9 mouse cellular contexts compared by ENCODE assay signal in genomic region chr4:34887295-34887694, GRCm38 (mm10). TPM values are rescaled to one million over a fixed set of nuclear protein-coding genes. Genes with fewer than 3 reads are reported as not detected.
DNase-seq lines count a peak whose midpoint lies in the region; ATAC-seq and TF ChIP-seq lines count a peak whose summit lies in the region.
"Had no signal": no experiment of that assay in that cellular context is flagged by ENCODE, and none has a peak within 500 bp of the region (broad histone marks: within the 10 kb centered on the region; RNA-seq: fewer than 3 reads in every experiment).

No protein-coding gene starts in this region.

- TF ChIP-seq EP300 in lung, postnatal 0 days (IDR thresholded peaks at IDR 0.05): no peak

- intact Hi-C loops in left cerebral cortex, postnatal 10 days (cut with DNase I): no loop called here

- no peak for TF ChIP-seq CTCF in lung, postnatal 0 days (IDR thresholded peaks at IDR 0.05)
- no peak for TF ChIP-seq CTCF in embryonic fibroblast, embryonic 13.5 days (IDR thresholded peaks at IDR 0.05; ENCODE audit: borderline replicate concordance, insufficient read depth, low read length)
- no peak for TF ChIP-seq CTCF in small intestine, adult 2 months (IDR thresholded peaks at IDR 0.05; ENCODE audit: extremely low read depth, insufficient read length, insufficient replicate concordance, low read depth, low read length)

- no peaks in the 10 kb centered on the region for H3K27me3 ChIP-seq in lung, postnatal 0 days (replicated peaks; ENCODE audit: insufficient read depth, low read length)
- H3K27me3 ChIP-seq in limb, embryonic 11.5 days (ENCODE audit: control insufficient read depth, insufficient read depth, low read length): peaks cover 8% of the 10 kb centered on the region; the same call in 1 of the 2 replicates
- no peaks in the 10 kb centered on the region for H3K27me3 ChIP-seq in small intestine, adult 2 months (ENCODE audit: control insufficient read depth, insufficient read depth, low read length)

- peaks cover 9% of the 10 kb centered on the region; the same call in 1 of the 2 replicates for H3K4me1 ChIP-seq in lung, postnatal 0 days (ENCODE audit: insufficient read depth, low read depth, low read length)
- H3K4me1 ChIP-seq in embryonic fibroblast, embryonic 13.5 days (ENCODE audit: control insufficient read depth, insufficient read depth, low read length): peaks cover 3% of the 10 kb centered on the region; the same call in 1 of the 2 replicates
- no peaks in the 10 kb centered on the region for H3K4me1 ChIP-seq in limb, embryonic 11.5 days (ENCODE audit: control insufficient read depth, insufficient read depth, low read length)
- H3K4me1 ChIP-seq in small intestine, adult 2 months (ENCODE audit: control insufficient read depth, insufficient read depth, insufficient read length, low read length): peaks cover 14% of the 10 kb centered on the region

- no peak overlapping the region; the same call in 1 of the 2 replicates for H3K9ac ChIP-seq in lung, postnatal 0 days (replicated peaks; ENCODE audit: low read depth)
- H3K9ac ChIP-seq in limb, embryonic 11.5 days (ENCODE audit: low read length): no peak overlapping the region; the same call in 1 of the 2 replicates

- H3K4me2 ChIP-seq in lung, postnatal 0 days (replicated peaks; ENCODE audit: low read depth, low read length): peak overlapping the region; percentile 78
- peak overlapping the region; percentile 77 for H3K4me2 ChIP-seq in limb, embryonic 11.5 days (ENCODE audit: low read depth, severe bottlenecking)

- H3K9me3 ChIP-seq in lung, postnatal 0 days (ENCODE audit: low read length): no peaks in the 10 kb centered on the region
- H3K9me3 ChIP-seq in limb, embryonic 11.5 days (ENCODE audit: control insufficient read depth, low read length): no peaks in the 10 kb centered on the region

- H3K4me3 ChIP-seq in lung, postnatal 0 days (ENCODE audit: low read depth, low read length): peak overlapping the region; percentile 69
- peak overlapping the region; percentile 70 for H3K4me3 ChIP-seq in embryonic fibroblast, embryonic 13.5 days (ENCODE audit: insufficient read depth, low read length)
- peak overlapping the region; percentile 59; the same call in 1 of the 2 replicates for H3K4me3 ChIP-seq in limb, embryonic 11.5 days (ENCODE audit: low read depth, low read length)
- peak overlapping the region; percentile 98; the same call in 1 of the 2 replicates for H3K4me3 ChIP-seq in small intestine, adult 2 months (ENCODE audit: low read depth, low read length)

- H3K36me3 ChIP-seq in lung, postnatal 0 days (ENCODE audit: insufficient read depth, low read length): no peaks in the 10 kb centered on the region
- no peaks in the 10 kb centered on the region for H3K36me3 ChIP-seq in limb, embryonic 11.5 days (ENCODE audit: control insufficient read depth, insufficient read depth, low read length)
- no peaks in the 10 kb centered on the region for H3K36me3 ChIP-seq in small intestine, adult 2 months (ENCODE audit: control insufficient read depth, insufficient read depth, low read length)

- DNase-seq in lung, postnatal 0 days (ENCODE audit: low spot score): no peak
- DNase-seq in lung, postnatal 14 days: no peak
- DNase-seq in limb, embryonic 11.5 days (ENCODE audit: low spot score): no peak
- DNase-seq in left cerebral cortex, postnatal 10 days (ENCODE audit: extremely low spot score in 1 of 2, low spot score in 2 of 2): no peak
- no peak for DNase-seq in thymus, adult 18-20 months
- no peak for DNase-seq in left cerebral cortex, adult 9 months (ENCODE audit: low spot score in 2 of 2)

- ATAC-seq in lung, postnatal 0 days: no peak
- ATAC-seq in limb, embryonic 11.5 days (ENCODE audit: insufficient number of reproducible peaks, low FRiP score, low TSS enrichment, low read depth): no peak

- 19% methylated on average over 7 of the region's 7 CpGs for WGBS in lung, postnatal 0 days
- WGBS in limb, embryonic 11.5 days: 10% methylated on average over 7 of the region's 7 CpGs
- 6% methylated on average over 7 of the region's 7 CpGs for WGBS in small intestine, adult 2 months

- 0 out of 2 replicates have a peak, but pooled peaks have one; percentile 12 for TF ChIP-seq POLR2A in embryonic fibroblast, embryonic 13.5 days (IDR thresholded peaks at IDR 0.05; ENCODE audit: low read depth, low read length)
- TF ChIP-seq POLR2A in small intestine, adult 2 months (IDR thresholded peaks at IDR 0.05; ENCODE audit: low read depth, low read length): no peak

- H3K27ac ChIP-seq in lung, postnatal 0 days (ENCODE audit: low read length): peak overlapping the region; percentile 78; the same call in 1 of the 2 replicates
- peak overlapping the region; percentile 72 for H3K27ac ChIP-seq in embryonic fibroblast, embryonic 13.5 days (ENCODE audit: insufficient read depth, low read length)
- no peak overlapping the region for H3K27ac ChIP-seq in limb, embryonic 11.5 days (replicated peaks; ENCODE audit: low read depth, low read length)
- H3K27ac ChIP-seq in small intestine, adult 2 months (ENCODE audit: insufficient read depth, low read depth, low read length): 0 out of 2 replicates have a peak overlapping the region, but pooled peaks have one; percentile 86

RNA-seq across cellular contexts. Expression of gene Zfp292, which starts 4.5 kb away (rescaled TPM):
- 9.0 and 10.3 TPM in 2 replicates for polyA plus RNA-seq in lung, postnatal 0 days (2015; fragmentation: Nextera tagmentation; extraction: Ambion mirVana)
- polyA plus RNA-seq in embryonic fibroblast, embryonic 13.5 days (2011; ENCODE audit: insufficient read length, low read depth, missing spikeins): 16.6 and 21.7 TPM in 2 replicates
- polyA plus RNA-seq in limb, embryonic 11.5 days (2014; fragmentation: Nextera tagmentation; extraction: Ambion mirVana): 35.2 and 35.9 TPM in 2 replicates
- 0.30 and 0.94 TPM in 2 replicates for polyA plus RNA-seq in small intestine, adult 2 months (2012; rRNA removed)
- 10 to 100 TPM; 26.6 to 27.2 TPM for total RNA-seq in left cerebral cortex, postnatal 10 days (2021)

RNA-seq across cellular contexts. Expression of gene Cga, which starts 6.3 kb away (rescaled TPM):
- not detected in 2 replicates for polyA plus RNA-seq in lung, postnatal 0 days (2015; fragmentation: Nextera tagmentation; extraction: Ambion mirVana)
- not detected in 2 replicates for polyA plus RNA-seq in embryonic fibroblast, embryonic 13.5 days (2011; ENCODE audit: insufficient read length, low read depth, missing spikeins)
- not detected in 2 replicates for polyA plus RNA-seq in limb, embryonic 11.5 days (2014; fragmentation: Nextera tagmentation; extraction: Ambion mirVana)
- 0.17 TPM in 1 of 2 replicates, not detected in the other for polyA plus RNA-seq in small intestine, adult 2 months (2012; rRNA removed)
- total RNA-seq in left cerebral cortex, postnatal 10 days (2021): not detected
- total RNA-seq: neutrophil, adult 5-6 weeks had no signal
